Mouse (Mus musculus): Measurements from ENCODE around the gene Ndufs1. TPM values are rescaled to one million over a fixed set of nuclear protein-coding genes. Genes with fewer than 3 reads are reported as not detected.

Ndufs1 gene
- total RNA-seq (2017) = 64.3 to 129 TPM (median 108 TPM) in 3 replicates

DNA sequence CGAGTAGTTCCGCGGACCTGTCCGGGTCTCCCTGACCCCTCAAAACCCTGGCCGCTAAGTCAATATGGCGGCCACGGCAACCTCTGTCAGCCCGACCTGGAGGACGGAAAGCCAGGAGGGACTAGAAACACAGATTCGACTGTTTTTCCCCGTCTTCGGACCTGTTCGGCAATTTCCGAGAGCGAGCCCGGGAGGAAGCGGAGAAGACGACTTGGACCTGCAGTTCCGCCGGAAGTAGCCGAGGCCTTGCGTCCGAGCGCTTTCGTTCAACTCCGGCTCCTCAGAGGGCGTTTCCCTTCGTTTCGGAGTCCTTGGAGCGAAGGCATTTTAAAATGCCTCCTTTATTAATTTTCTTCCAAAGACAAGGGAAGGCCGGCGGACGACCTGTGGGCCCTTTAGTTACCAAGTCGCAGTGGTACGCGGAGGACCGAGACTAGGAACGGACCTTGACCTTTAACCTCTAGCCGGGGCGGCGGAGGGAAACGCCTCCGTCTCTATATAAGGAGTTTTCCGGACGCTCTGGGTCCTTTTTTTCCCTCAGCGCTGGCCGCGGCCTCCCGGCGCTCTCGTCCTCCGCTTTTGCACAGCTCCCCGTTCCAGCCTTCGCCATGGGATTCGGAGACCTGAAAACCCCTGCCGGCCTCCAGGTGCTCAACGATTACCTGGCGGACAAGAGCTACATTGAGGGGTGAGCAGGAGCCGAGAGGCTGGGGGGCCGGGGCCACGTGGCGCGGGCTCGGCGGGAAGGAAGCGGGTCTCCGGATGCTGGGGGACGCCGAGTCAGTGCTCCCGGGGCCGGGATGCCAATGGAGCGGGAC is at the start of gene Ndufs1, which contains the start of gene Eef1b2:
TSS of gene Ndufs1 (minus strand) at position 230 of the 818 bp plus-strand sequence.
TSS of gene Eef1b2 (plus strand) at position 222 of the 818 bp plus-strand sequence.
- ATAC-seq (replicated peaks; ENCODE audit: insufficient number of reproducible peaks, low FRiP score, low TSS enrichment, poor library complexity, severe bottlenecking) = peak; percentile 87

DNA sequence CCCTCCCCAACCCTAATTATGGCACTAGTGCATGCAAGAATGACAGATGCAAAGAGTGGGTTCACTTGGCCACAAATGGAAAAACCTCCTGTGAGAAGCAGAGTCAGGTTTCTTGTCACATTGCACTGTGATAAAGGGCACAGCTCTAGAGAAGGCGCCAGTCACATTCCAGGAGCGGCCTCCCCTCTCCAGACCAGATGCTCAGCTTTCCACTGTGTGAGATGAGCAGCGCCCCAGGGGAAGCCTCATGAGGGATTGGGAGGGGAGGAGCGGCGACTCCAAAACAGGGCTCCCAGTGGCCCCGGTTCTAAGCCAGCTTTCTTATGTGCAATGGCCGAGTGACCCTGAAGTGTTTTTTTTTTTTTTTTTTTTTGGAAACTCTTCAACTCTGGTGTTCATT is 49.3 kb upstream of the Ndufs1 start:
- ATAC-seq (replicated peaks; ENCODE audit: insufficient number of reproducible peaks, low FRiP score, low TSS enrichment, poor library complexity, severe bottlenecking) = no peak

GRCm38 (mm10) chr1:63225009-63225408 is 48.4 kb upstream of the Ndufs1 start:
- ATAC-seq (replicated peaks; ENCODE audit: insufficient number of reproducible peaks, low FRiP score, low TSS enrichment, poor library complexity, severe bottlenecking) = no peak

DNA sequence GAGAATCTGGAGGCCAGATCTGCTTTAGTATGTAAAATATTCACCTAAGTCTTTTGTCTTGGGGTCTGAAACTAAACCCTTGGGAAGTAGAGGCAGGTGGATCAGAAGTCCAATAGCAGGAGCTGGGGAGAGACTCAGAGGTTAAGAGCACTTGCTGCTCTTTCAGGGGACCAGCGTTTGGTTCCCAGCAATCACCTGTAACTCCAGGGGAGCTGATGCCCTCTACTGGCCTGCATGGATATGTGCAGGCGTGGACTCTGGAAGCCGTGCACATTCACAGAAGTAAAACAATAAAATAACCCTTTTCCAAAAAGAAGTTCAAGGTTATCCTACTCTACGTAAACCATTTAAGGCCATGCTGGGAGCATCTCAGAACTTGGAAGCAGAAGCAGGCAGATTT is 42.6 kb upstream of the Ndufs1 start:
- ATAC-seq (replicated peaks; ENCODE audit: insufficient number of reproducible peaks, low FRiP score, low TSS enrichment, poor library complexity, severe bottlenecking) = no peak

DNA sequence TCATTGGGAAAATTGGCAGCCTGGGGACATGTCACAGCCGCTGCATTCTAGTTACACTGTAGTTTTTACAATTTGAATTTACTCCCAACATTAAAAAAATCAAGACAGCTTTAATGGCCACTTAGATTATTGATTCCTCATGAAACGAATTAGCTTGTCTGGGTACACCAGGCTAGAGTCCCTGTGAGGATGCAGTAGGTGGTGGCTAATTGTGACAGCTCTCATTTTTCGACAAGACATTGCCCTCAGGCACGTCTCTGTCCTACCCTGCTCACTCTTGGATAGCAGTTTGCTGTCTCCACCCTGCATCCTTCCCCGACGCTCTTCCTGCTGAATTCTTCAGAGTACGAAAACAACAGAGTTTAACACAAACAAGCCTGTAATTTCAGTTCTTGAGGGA is 38.0 kb upstream of the Ndufs1 start:
- no peak for ATAC-seq (replicated peaks; ENCODE audit: insufficient number of reproducible peaks, low FRiP score, low TSS enrichment, poor library complexity, severe bottlenecking)

GRCm38 (mm10) chr1:63214271-63214558 is 37.6 kb upstream of the Ndufs1 start, which contains the start of gene Gpr1:
Gpr1 (minus strand) TSS chr1:63214543.
- ATAC-seq (replicated peaks; ENCODE audit: insufficient number of reproducible peaks, low FRiP score, low TSS enrichment, poor library complexity, severe bottlenecking) = no peak

DNA sequence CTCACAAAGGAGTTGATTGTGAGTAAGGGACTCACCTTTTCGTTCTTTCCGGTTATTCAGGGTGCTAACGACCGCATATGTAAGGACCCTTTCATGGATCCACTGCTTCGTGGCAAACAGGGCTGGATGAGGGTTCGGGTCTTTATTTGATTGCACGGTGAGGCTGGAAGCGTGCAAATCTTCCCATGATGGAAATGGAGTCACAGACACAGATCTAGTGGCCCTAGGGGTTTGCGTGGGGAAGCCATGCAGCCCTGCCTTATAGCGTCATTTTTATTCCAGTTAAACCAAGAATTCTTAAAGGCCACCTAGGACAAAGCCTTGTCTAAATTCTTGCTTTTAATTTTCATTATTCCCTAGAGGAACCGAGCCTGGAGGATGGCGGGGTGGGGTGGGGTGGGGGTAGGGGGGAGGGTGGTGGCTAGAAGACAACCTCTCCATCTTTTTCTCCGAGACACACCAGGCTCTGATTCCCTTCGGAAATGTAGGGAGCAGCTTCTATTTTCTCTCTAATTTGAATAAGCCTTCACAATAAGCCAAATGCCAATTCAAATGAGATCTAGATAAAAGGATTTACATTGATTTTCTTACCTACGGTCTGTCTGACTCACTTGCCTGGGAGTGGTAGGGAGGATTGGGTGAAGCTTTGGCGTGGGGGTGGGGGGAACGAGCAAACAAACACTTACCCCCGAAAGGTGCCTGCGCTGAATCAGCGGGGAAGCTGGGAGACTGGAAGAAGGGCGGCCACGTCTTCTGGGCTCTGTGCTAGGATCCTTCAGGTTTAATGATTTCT is 37.0 kb upstream of the Ndufs1 start:
- ATAC-seq (replicated peaks; ENCODE audit: insufficient number of reproducible peaks, low FRiP score, low TSS enrichment, poor library complexity, severe bottlenecking) = no peak

DNA sequence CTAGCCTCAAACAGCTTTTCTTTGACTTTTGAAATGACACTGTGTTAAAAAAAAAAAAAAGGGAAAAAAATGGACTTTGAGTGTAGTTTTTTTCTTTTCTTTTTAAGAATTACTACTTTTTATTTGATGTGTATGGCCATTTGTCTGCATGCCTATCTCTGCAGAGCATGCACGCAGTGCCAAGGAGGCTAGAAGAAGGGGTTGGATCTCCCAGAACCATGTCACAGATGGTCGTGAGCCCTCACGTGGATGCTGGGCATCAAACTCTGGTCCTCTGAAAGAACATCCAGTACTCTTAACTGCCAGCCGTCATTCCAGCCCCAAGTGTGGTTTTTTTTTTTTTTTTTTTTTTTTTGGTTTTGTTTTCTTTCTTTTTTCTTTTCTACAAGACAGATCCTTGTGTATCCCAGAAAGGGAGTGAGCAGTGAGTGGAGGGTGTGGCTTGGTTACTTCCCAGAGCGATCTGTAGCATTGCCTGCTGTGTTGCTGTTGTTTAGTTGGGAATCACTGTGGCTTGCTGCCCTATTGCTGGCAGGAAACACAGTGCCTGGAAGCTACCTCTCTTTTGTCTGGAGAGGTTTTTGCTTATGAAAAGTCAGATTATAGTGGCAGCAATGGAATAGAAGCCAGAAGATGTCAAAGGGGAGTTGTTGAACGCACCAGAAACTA is 33.4 kb upstream of the Ndufs1 start:
- ATAC-seq (replicated peaks; ENCODE audit: insufficient number of reproducible peaks, low FRiP score, low TSS enrichment, poor library complexity, severe bottlenecking) = no peak

DNA sequence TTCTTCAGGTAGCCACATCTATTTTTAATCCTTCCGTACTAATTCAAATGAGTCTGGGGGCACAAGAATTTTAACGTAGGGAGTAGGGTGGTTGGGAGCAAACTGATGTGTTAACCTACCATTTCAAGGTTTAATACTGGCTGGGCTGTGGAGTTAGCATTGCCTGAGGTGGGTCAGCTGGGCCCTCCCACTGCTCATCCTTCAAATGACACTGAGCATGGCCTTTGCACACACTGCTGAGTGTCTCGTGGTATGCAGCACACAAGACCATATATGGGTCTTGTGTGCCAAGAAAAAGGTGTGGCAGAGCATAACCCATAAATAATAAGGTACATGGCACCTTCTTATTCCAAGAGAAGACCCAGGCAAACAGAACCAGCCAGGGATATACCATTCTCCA is 31.0 kb upstream of the Ndufs1 start:
- ATAC-seq (replicated peaks; ENCODE audit: insufficient number of reproducible peaks, low FRiP score, low TSS enrichment, poor library complexity, severe bottlenecking) = no peak

DNA sequence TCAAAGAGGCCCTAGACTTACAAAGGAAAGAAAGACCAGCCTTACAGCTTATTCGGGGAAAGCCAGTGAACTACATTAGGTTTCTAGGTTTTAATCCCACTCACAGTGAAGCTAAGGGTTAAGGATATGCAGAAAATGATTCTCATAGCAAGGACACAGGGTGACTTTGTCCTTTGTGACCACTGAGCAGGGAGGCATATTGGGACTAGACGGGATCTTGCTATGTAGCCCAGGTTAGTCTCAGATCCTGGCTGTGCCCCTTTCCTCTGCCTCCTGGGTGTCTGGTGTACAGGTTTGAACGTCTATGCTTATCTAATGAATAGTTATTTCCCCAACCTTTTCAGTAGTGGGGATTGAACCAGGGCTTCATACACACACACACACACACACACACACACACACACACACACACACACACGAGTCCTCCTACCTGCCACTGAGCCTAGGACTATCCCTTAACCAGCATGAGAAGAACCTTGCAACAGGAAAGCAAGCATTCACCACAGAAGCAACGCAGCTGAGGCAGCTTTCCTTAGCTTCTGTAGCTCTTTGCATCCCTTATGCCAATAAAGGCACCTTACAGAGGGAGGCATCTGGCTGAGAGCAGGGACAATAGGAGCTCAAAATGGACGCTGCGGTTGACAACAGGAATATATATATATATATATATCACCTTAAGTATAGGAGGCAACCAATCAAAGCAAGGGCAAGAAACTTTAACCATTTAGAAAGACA is 28.2 kb upstream of the Ndufs1 start:
- ATAC-seq (replicated peaks; ENCODE audit: insufficient number of reproducible peaks, low FRiP score, low TSS enrichment, poor library complexity, severe bottlenecking) = no peak

- no peak for ATAC-seq (replicated peaks; ENCODE audit: insufficient number of reproducible peaks, low FRiP score, low TSS enrichment, poor library complexity, severe bottlenecking)
These were observed 27.5 kb upstream of the Ndufs1 start for GRCm38 (mm10) chr1:63203950-63204659.

- ATAC-seq (replicated peaks; ENCODE audit: insufficient number of reproducible peaks, low FRiP score, low TSS enrichment, poor library complexity, severe bottlenecking) = no peak
These were observed 26.8 kb upstream of the Ndufs1 start for GRCm38 (mm10) chr1:63203471-63203870.

GRCm38 (mm10) chr1:63201672-63202071 is 25.0 kb upstream of the Ndufs1 start:
- no peak for ATAC-seq (replicated peaks; ENCODE audit: insufficient number of reproducible peaks, low FRiP score, low TSS enrichment, poor library complexity, severe bottlenecking)

DNA sequence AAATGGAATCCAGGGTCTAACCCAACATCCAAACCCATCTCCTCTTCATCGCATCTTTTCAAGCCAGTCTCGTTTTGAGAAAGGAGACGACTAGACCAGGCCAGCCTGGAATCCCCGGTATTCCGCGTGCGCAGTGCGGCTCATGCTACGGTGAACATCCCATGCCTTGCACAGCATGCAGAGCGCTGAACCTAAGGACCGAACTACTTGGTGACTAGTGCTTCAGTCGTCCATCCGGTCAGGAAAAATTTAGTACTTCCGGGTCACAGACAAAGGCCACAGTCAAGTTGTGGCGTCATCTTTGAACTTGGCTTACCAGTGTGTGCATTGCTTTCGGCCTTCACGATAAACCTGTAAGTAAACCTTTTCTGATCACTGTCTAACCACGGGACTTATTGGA is 23.7 kb upstream of the Ndufs1 start:
- no peak for ATAC-seq (replicated peaks; ENCODE audit: insufficient number of reproducible peaks, low FRiP score, low TSS enrichment, poor library complexity, severe bottlenecking)

DNA sequence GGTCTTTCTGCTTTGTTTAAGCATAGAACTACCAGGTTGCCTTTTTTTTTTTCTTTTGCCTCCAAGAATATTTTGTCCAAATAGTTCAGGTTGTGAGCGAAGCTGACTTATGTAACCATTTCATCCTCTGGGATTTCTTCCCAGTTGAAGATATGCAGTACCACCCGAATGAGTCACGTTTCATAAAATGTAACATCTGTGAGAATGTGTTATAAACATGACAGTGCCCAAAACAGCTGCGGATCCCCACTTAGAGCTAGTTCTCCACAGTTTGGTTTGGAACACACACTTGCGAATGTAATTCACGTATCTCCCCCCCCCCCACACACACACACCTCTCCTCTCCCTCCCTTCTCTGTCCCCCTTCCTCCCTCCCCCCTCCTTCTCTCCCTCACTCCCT is 22.8 kb upstream of the Ndufs1 start:
- no peak for ATAC-seq (replicated peaks; ENCODE audit: insufficient number of reproducible peaks, low FRiP score, low TSS enrichment, poor library complexity, severe bottlenecking)

GRCm38 (mm10) chr1:63195848-63196512 is 19.3 kb upstream of the Ndufs1 start:
- ATAC-seq (replicated peaks; ENCODE audit: insufficient number of reproducible peaks, low FRiP score, low TSS enrichment, poor library complexity, severe bottlenecking) = no peak

DNA sequence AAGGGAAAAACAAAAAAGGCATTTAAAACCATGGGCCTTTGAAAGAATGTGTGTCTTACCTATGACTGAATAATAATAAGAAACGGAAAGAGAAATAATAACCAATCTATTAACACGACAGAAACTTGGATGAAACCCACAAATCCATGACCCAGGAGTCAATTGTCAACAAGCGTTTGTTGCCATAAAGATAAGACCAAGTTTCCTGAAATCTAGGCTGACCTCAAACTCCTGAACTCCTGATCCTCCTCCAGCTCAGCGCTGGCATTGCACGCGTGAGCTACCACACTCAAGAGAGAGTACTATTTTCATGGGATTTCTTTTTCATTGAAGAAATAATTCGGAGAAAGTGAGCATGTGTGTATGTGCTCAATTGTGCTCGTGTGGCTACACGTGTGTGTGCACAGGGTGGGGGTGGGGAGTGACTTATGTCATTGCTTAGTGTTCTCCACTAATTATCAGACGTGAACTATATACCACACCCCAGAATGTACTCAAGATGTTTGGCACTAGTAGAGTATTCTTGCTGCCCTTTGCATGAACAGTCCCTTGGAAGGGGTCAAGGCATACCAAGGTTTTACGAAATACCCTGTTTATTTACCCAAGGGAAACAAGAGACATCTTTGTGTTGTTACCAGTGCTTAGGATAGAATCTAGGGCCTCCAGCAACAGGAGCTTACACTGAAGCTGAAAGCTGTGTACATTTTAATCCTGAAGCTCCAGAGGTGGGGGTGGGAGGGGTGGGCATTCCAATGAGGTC is 15.9 kb upstream of the Ndufs1 start:
- ATAC-seq (replicated peaks; ENCODE audit: insufficient number of reproducible peaks, low FRiP score, low TSS enrichment, poor library complexity, severe bottlenecking) = no peak

All from monocyte, adult 5-6 weeks (primary cell).